Mouse (Mus musculus): ENCODE measurements around the gene Eya2. TPM values are rescaled to one million over a fixed set of nuclear protein-coding genes. Genes with fewer than 3 reads are reported as not detected.
A peak's percentile ranks its signal among the peaks of the same experiment; 100 is the strongest.
"Not testable (repeated sequence)": the region's sequence is repeated elsewhere in the genome, so short reads cannot be mapped to it uniquely, and the experiment has no call there.

Gene Eya2
- 4.2 and 4.6 TPM in 2 replicates for polyA plus RNA-seq (2014; fragmentation: Nextera tagmentation; extraction: Ambion mirVana)

- peak; percentile 54; the same call in 1 of the 2 replicates for ATAC-seq
- Histone ChIP-seq H3K27me3 (replicated peaks; ENCODE audit: control insufficient read depth, insufficient read depth, low read length) (peaks cover 20% of the 10 kb centered on the region; the same call in 1 of the 2 replicates), H3K36me3 (ENCODE audit: control insufficient read depth, insufficient read depth, low read length) (no peaks in the 10 kb centered on the region), H3K4me2 (ENCODE audit: low read length) (peak within 1 kb of the TSS; percentile 91), H3K4me1 (ENCODE audit: control insufficient read depth, insufficient read depth, low read length) (no peaks in the 10 kb centered on the region), H3K9me3 (replicated peaks; ENCODE audit: control insufficient read depth, low read length) (no peaks in the 10 kb centered on the region), H3K4me3 (ENCODE audit: low read depth, low read length) (peak within 1 kb of the TSS; percentile 42), H3K9ac (ENCODE audit: low read length) (peak within 1 kb of the TSS; percentile 62), H3K27ac (ENCODE audit: low read depth, low read length) (no peak within 1 kb of the TSS)
- 0% methylated on average over 46 of the region's 83 CpGs for WGBS
- DNase-seq (ENCODE audit: low spot score) = peak; percentile 22
These were observed at the start of gene Eya2 for GRCm38 (mm10) chr2:165594907-165595675. Gene Eya2, plus strand, starts transcription at chr2:165595032.

- ATAC-seq = no peak
- peaks cover 14% of the 10 kb centered on the region for H3K4me1 ChIP-seq (ENCODE audit: control insufficient read depth, insufficient read depth, low read length)
- WGBS = 87% methylated on average over 2 of the region's 2 CpGs
- H3K4me2 ChIP-seq (ENCODE audit: low read length) = no peak overlapping the region
- no peak overlapping the region for H3K4me3 ChIP-seq (ENCODE audit: low read depth, low read length)
- no peaks in the 10 kb centered on the region for H3K27me3 ChIP-seq (replicated peaks; ENCODE audit: control insufficient read depth, insufficient read depth, low read length)
- H3K9ac ChIP-seq (ENCODE audit: low read length) = no peak overlapping the region
- no peak for DNase-seq (ENCODE audit: low spot score)
- H3K27ac ChIP-seq (ENCODE audit: low read depth, low read length) = no peak overlapping the region
- H3K9me3 ChIP-seq (replicated peaks; ENCODE audit: control insufficient read depth, low read length) = no peaks in the 10 kb centered on the region
- H3K36me3 ChIP-seq (ENCODE audit: control insufficient read depth, insufficient read depth, low read length) = no peaks in the 10 kb centered on the region
These were observed 49.1 kb upstream of the Eya2 start for GRCm38 (mm10) chr2:165545687-165546086.

GRCm38 (mm10) chr2:165546341-165546740, 48.5 kb upstream of the Eya2 start:
- no peaks in the 10 kb centered on the region for H3K27me3 ChIP-seq (replicated peaks; ENCODE audit: control insufficient read depth, insufficient read depth, low read length)
- no peak overlapping the region for H3K27ac ChIP-seq (ENCODE audit: low read depth, low read length)
- 52% methylated on average over 8 of the region's 8 CpGs for WGBS
- ATAC-seq (no peak), DNase-seq (ENCODE audit: low spot score) (no peak)
- no peaks in the 10 kb centered on the region for H3K9me3 ChIP-seq (replicated peaks; ENCODE audit: control insufficient read depth, low read length)
- no peak overlapping the region for H3K4me2 ChIP-seq (ENCODE audit: low read length)
- H3K36me3 ChIP-seq (ENCODE audit: control insufficient read depth, insufficient read depth, low read length) = no peaks in the 10 kb centered on the region
- peaks cover 14% of the 10 kb centered on the region for H3K4me1 ChIP-seq (ENCODE audit: control insufficient read depth, insufficient read depth, low read length)
- no peak overlapping the region for H3K9ac ChIP-seq (ENCODE audit: low read length)
- H3K4me3 ChIP-seq (ENCODE audit: low read depth, low read length) = no peak overlapping the region

GRCm38 (mm10) chr2:165547410-165547809, 47.4 kb upstream of the Eya2 start:
- WGBS = 55% methylated on average over 9 of the region's 9 CpGs
- peak; percentile 76 for DNase-seq (ENCODE audit: low spot score)

GRCm38 (mm10) chr2:165548627-165549026, 46.2 kb upstream of the Eya2 start:
- ATAC-seq (no peak), DNase-seq (ENCODE audit: low spot score) (peak; percentile 28)
- 54% methylated on average over 6 of the region's 6 CpGs for WGBS

More at GRCm38 (mm10) chr2:165547410-165547809, 47.4 kb upstream of the Eya2 start:
- no peak for ATAC-seq
- Histone ChIP-seq H3K4me3 (ENCODE audit: low read depth, low read length) (no peak overlapping the region), H3K9ac (ENCODE audit: low read length) (no peak overlapping the region), H3K4me1 (ENCODE audit: control insufficient read depth, insufficient read depth, low read length) (peaks cover 14% of the 10 kb centered on the region), H3K27ac (ENCODE audit: low read depth, low read length) (no peak overlapping the region), H3K4me2 (ENCODE audit: low read length) (no peak overlapping the region), H3K36me3 (ENCODE audit: control insufficient read depth, insufficient read depth, low read length) (no peaks in the 10 kb centered on the region), H3K9me3 (replicated peaks; ENCODE audit: control insufficient read depth, low read length) (no peaks in the 10 kb centered on the region), H3K27me3 (replicated peaks; ENCODE audit: control insufficient read depth, insufficient read depth, low read length) (no peaks in the 10 kb centered on the region)

GRCm38 (mm10) chr2:165550410-165550809, 44.4 kb upstream of the Eya2 start:
- not testable (repeated sequence) for H3K9me3 ChIP-seq (replicated peaks; ENCODE audit: control insufficient read depth, low read length)

More at GRCm38 (mm10) chr2:165548627-165549026, 46.2 kb upstream of the Eya2 start:
- H3K4me2 ChIP-seq (ENCODE audit: low read length) = no peak overlapping the region
- no peak overlapping the region for H3K27ac ChIP-seq (ENCODE audit: low read depth, low read length)
- no peaks in the 10 kb centered on the region for H3K9me3 ChIP-seq (replicated peaks; ENCODE audit: control insufficient read depth, low read length)
- no peak overlapping the region for H3K4me3 ChIP-seq (ENCODE audit: low read depth, low read length)
- H3K9ac ChIP-seq (ENCODE audit: low read length) = no peak overlapping the region
- no peaks in the 10 kb centered on the region for H3K36me3 ChIP-seq (ENCODE audit: control insufficient read depth, insufficient read depth, low read length)
- peaks cover 4% of the 10 kb centered on the region; the same call in 1 of the 2 replicates for H3K4me1 ChIP-seq (ENCODE audit: control insufficient read depth, insufficient read depth, low read length)
- no peaks in the 10 kb centered on the region for H3K27me3 ChIP-seq (replicated peaks; ENCODE audit: control insufficient read depth, insufficient read depth, low read length)

GRCm38 (mm10) chr2:165554066-165554465, 40.8 kb upstream of the Eya2 start:
- no peaks in the 10 kb centered on the region for H3K9me3 ChIP-seq (replicated peaks; ENCODE audit: control insufficient read depth, low read length)
- no peak overlapping the region for H3K4me2 ChIP-seq (ENCODE audit: low read length)
- DNase-seq (ENCODE audit: low spot score) (no peak), ATAC-seq (no peak)
- H3K4me3 ChIP-seq (ENCODE audit: low read depth, low read length) = no peak overlapping the region
- no peak overlapping the region for H3K27ac ChIP-seq (ENCODE audit: low read depth, low read length)
- no peak overlapping the region for H3K9ac ChIP-seq (ENCODE audit: low read length)
- 48% methylated on average over 9 of the region's 9 CpGs for WGBS
- no peaks in the 10 kb centered on the region for H3K27me3 ChIP-seq (replicated peaks; ENCODE audit: control insufficient read depth, insufficient read depth, low read length)
- H3K36me3 ChIP-seq (ENCODE audit: control insufficient read depth, insufficient read depth, low read length) = no peaks in the 10 kb centered on the region
- H3K4me1 ChIP-seq (ENCODE audit: control insufficient read depth, insufficient read depth, low read length) = no peaks in the 10 kb centered on the region

More at GRCm38 (mm10) chr2:165550410-165550809, 44.4 kb upstream of the Eya2 start:
- H3K4me2 ChIP-seq (ENCODE audit: low read length); H3K27ac ChIP-seq (ENCODE audit: low read depth, low read length); H3K27me3 ChIP-seq (replicated peaks; ENCODE audit: control insufficient read depth, insufficient read depth, low read length); ATAC-seq; H3K9ac ChIP-seq (ENCODE audit: low read length); H3K36me3 ChIP-seq (ENCODE audit: control insufficient read depth, insufficient read depth, low read length); H3K4me3 ChIP-seq (ENCODE audit: low read depth, low read length); H3K4me1 ChIP-seq (ENCODE audit: control insufficient read depth, insufficient read depth, low read length); DNase-seq (ENCODE audit: low spot score): not testable (repeated sequence)
- 83% methylated on average over 7 of the region's 7 CpGs for WGBS

- Histone ChIP-seq H3K4me1 (ENCODE audit: control insufficient read depth, insufficient read depth, low read length) (no peaks in the 10 kb centered on the region), H3K4me2 (ENCODE audit: low read length) (no peak overlapping the region), H3K27ac (ENCODE audit: low read depth, low read length) (no peak overlapping the region), H3K9ac (ENCODE audit: low read length) (no peak overlapping the region), H3K4me3 (ENCODE audit: low read depth, low read length) (no peak overlapping the region), H3K9me3 (replicated peaks; ENCODE audit: control insufficient read depth, low read length) (no peaks in the 10 kb centered on the region), H3K36me3 (ENCODE audit: control insufficient read depth, insufficient read depth, low read length) (no peaks in the 10 kb centered on the region), H3K27me3 (replicated peaks; ENCODE audit: control insufficient read depth, insufficient read depth, low read length) (no peaks in the 10 kb centered on the region)
- ATAC-seq (no peak), DNase-seq (ENCODE audit: low spot score) (no peak)
- 89% methylated on average over 7 of the region's 7 CpGs for WGBS
These were observed 37.6 kb upstream of the Eya2 start for GRCm38 (mm10) chr2:165557278-165557677.

GRCm38 (mm10) chr2:165558916-165559315, 35.9 kb upstream of the Eya2 start:
- no peaks in the 10 kb centered on the region for H3K9me3 ChIP-seq (replicated peaks; ENCODE audit: control insufficient read depth, low read length)
- DNase-seq (ENCODE audit: low spot score) (no peak), ATAC-seq (no peak)
- peaks cover 6% of the 10 kb centered on the region for H3K4me1 ChIP-seq (ENCODE audit: control insufficient read depth, insufficient read depth, low read length)
- H3K36me3 ChIP-seq (ENCODE audit: control insufficient read depth, insufficient read depth, low read length) = no peaks in the 10 kb centered on the region
- no peaks in the 10 kb centered on the region for H3K27me3 ChIP-seq (replicated peaks; ENCODE audit: control insufficient read depth, insufficient read depth, low read length)
- H3K27ac ChIP-seq (ENCODE audit: low read depth, low read length) = no peak overlapping the region
- WGBS = 49% methylated on average over 11 of the region's 11 CpGs
- H3K9ac ChIP-seq (ENCODE audit: low read length) = no peak overlapping the region
- H3K4me2 ChIP-seq (ENCODE audit: low read length) = no peak overlapping the region
- H3K4me3 ChIP-seq (ENCODE audit: low read depth, low read length) = no peak overlapping the region
